Mouse (Mus musculus): Measurements from ENCODE around the gene Wipf1. TPM values are rescaled to one million over a fixed set of nuclear protein-coding genes. Genes with fewer than 3 reads are reported as not detected.

Wipf1 gene
- polyA plus RNA-seq, 1 experiment from 2014 or later, result 3.8 TPM

DNA sequence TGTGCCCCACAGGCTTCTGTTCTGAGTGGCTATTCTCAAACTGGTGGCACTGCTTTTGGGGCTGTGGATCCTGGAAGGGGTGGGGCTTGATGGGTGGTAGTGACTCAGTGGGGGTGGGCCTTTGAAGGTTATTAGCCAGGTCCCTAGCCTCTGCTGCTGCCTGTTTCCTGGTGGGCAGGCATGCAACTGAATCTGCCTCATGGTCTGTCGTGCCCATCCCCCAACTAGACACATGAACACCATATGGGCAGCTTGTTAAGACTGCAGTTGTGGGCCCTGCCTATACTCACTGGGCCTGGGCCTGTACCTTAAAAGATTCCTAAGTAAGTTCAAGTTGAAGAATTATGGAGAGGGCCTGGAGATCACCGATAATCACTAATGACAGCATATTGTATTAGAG is 16.0 kb upstream of the Wipf1 start:
- no peak overlapping the region for H3K4me3 ChIP-seq (replicated peaks)
- peaks cover 6% of the 10 kb centered on the region for H3K4me1 ChIP-seq (replicated peaks)
- no peak overlapping the region for H3K27ac ChIP-seq (replicated peaks)
- ATAC-seq (ENCODE audit: insufficient read depth), result no peak
- H3K27me3 ChIP-seq, result peaks cover 16% of the 10 kb centered on the region
- 57% methylated on average over 2 of the region's 2 CpGs for WGBS (ENCODE audit: insufficient replicate concordance)
- H3K36me3 ChIP-seq (replicated peaks), result no peaks in the 10 kb centered on the region
- H3K9ac ChIP-seq, result no peak overlapping the region
- no peaks in the 10 kb centered on the region for H3K9me3 ChIP-seq (replicated peaks)
- no peak overlapping the region for H3K4me2 ChIP-seq

DNA sequence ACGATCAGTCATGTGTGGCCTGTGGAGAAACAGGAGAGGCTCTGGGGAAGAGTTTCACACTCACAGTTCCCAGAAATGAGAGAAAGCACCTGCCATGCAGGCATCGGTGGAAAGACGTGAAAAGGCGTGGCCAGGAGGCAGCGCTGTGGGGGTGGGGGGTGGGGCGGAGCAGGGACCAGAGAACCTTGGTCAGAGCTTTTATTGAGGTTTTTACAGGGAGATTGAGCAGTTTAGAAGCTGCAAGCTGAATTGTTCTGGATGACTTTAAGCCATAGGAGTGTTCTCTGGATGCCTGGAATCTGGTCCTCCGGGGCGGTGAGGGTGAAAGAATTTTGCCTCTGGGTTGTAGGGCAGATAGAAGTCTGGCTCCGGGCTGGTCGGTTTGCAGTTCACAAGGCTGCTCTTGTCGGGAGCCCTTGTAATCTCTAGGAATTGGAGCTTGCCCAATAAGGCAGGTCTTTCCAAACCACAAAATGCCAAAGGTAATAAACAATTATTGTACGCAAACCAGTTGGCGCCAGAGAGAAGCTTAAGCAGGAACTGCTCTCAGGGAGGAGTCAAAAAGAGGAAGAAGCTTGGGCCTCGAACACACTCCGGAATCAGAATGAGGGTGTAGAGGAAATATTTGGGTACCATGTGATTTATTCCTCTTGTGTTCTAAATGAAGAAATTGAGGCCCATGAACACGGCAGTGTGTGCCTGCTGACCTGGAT is 11.1 kb upstream of the Wipf1 start:
- peak overlapping the region; percentile 56 for H3K4me2 ChIP-seq
- no peak overlapping the region for H3K9ac ChIP-seq
- WGBS (ENCODE audit: insufficient replicate concordance), result 9% methylated on average over 16 of the region's 16 CpGs
- H3K27me3 ChIP-seq, result peaks cover 35% of the 10 kb centered on the region
- no peaks in the 10 kb centered on the region for H3K9me3 ChIP-seq (replicated peaks)
- no peak for ATAC-seq (ENCODE audit: insufficient read depth)
- no peaks in the 10 kb centered on the region for H3K36me3 ChIP-seq (replicated peaks)
- no peak overlapping the region for H3K27ac ChIP-seq (replicated peaks)
- H3K4me3 ChIP-seq (replicated peaks), result peak overlapping the region; percentile 25
- peaks cover 11% of the 10 kb centered on the region for H3K4me1 ChIP-seq (replicated peaks)

- H3K36me3 ChIP-seq (replicated peaks), result no peaks in the 10 kb centered on the region
- WGBS (ENCODE audit: insufficient replicate concordance), result 7% methylated on average over 1 of the region's 1 CpGs
- no peak overlapping the region for H3K4me2 ChIP-seq
- no peak for ATAC-seq (ENCODE audit: insufficient read depth)
- peaks cover 35% of the 10 kb centered on the region for H3K27me3 ChIP-seq
- H3K9me3 ChIP-seq (replicated peaks), result no peaks in the 10 kb centered on the region
- H3K9ac ChIP-seq, result no peak overlapping the region
- H3K4me1 ChIP-seq (replicated peaks), result peaks cover 11% of the 10 kb centered on the region
- no peak overlapping the region for H3K27ac ChIP-seq (replicated peaks)
- H3K4me3 ChIP-seq (replicated peaks), result no peak overlapping the region
Observed at GRCm38 (mm10) chr2:73539697-73540096, 10.2 kb upstream of the Wipf1 start.

GRCm38 (mm10) chr2:73539141-73539540 is 9.6 kb upstream of the Wipf1 start:
- WGBS (ENCODE audit: insufficient replicate concordance), result 64% methylated on average over 3 of the region's 3 CpGs

GRCm38 (mm10) chr2:73538590-73538989 is 9.1 kb upstream of the Wipf1 start:
- Histone ChIP-seq H3K9me3 (replicated peaks) (no peaks in the 10 kb centered on the region), H3K4me1 (replicated peaks) (peaks cover 11% of the 10 kb centered on the region), H3K9ac (no peak overlapping the region), H3K36me3 (replicated peaks) (no peaks in the 10 kb centered on the region), H3K27ac (replicated peaks) (no peak overlapping the region), H3K4me2 (no peak overlapping the region), H3K4me3 (replicated peaks) (no peak overlapping the region), H3K27me3 (peaks cover 30% of the 10 kb centered on the region)
- no peak for ATAC-seq (ENCODE audit: insufficient read depth)
- WGBS (ENCODE audit: insufficient replicate concordance), result 68% methylated on average over 13 of the region's 13 CpGs

More at GRCm38 (mm10) chr2:73539141-73539540, 9.6 kb upstream of the Wipf1 start:
- H3K9me3 ChIP-seq (replicated peaks), result no peaks in the 10 kb centered on the region
- H3K4me3 ChIP-seq (replicated peaks), result no peak overlapping the region
- no peak overlapping the region for H3K9ac ChIP-seq
- H3K4me1 ChIP-seq (replicated peaks), result peaks cover 11% of the 10 kb centered on the region
- H3K4me2 ChIP-seq, result no peak overlapping the region
- ATAC-seq (ENCODE audit: insufficient read depth), result no peak
- H3K27ac ChIP-seq (replicated peaks), result no peak overlapping the region
- H3K36me3 ChIP-seq (replicated peaks), result no peaks in the 10 kb centered on the region
- peaks cover 33% of the 10 kb centered on the region for H3K27me3 ChIP-seq

GRCm38 (mm10) chr2:73536091-73536783 is 6.7 kb upstream of the Wipf1 start:
- H3K4me3 ChIP-seq (replicated peaks), result no peak overlapping the region
- no peaks in the 10 kb centered on the region for H3K9me3 ChIP-seq (replicated peaks)
- WGBS (ENCODE audit: insufficient replicate concordance), result 59% methylated on average over 15 of the region's 15 CpGs
- no peak overlapping the region for H3K9ac ChIP-seq
- peaks cover 21% of the 10 kb centered on the region for H3K27me3 ChIP-seq
- H3K27ac ChIP-seq (replicated peaks), result no peak overlapping the region
- H3K4me1 ChIP-seq (replicated peaks), result peaks cover 21% of the 10 kb centered on the region
- no peak for ATAC-seq (ENCODE audit: insufficient read depth)
- H3K4me2 ChIP-seq, result no peak overlapping the region
- no peaks in the 10 kb centered on the region for H3K36me3 ChIP-seq (replicated peaks)

- 73% methylated on average over 10 of the region's 10 CpGs for WGBS (ENCODE audit: insufficient replicate concordance)
- H3K4me3 ChIP-seq (replicated peaks), result no peak overlapping the region
- H3K4me1 ChIP-seq (replicated peaks), result peaks cover 24% of the 10 kb centered on the region
- H3K9ac ChIP-seq, result no peak overlapping the region
- no peak for ATAC-seq (ENCODE audit: insufficient read depth)
- no peak overlapping the region for H3K4me2 ChIP-seq
- peaks cover 19% of the 10 kb centered on the region; the same call in 1 of the 2 replicates for H3K27me3 ChIP-seq
- no peaks in the 10 kb centered on the region for H3K9me3 ChIP-seq (replicated peaks)
- H3K27ac ChIP-seq (replicated peaks), result no peak overlapping the region
- no peaks in the 10 kb centered on the region for H3K36me3 ChIP-seq (replicated peaks)
Observed at GRCm38 (mm10) chr2:73534720-73535119, 5.2 kb upstream of the Wipf1 start.

DNA sequence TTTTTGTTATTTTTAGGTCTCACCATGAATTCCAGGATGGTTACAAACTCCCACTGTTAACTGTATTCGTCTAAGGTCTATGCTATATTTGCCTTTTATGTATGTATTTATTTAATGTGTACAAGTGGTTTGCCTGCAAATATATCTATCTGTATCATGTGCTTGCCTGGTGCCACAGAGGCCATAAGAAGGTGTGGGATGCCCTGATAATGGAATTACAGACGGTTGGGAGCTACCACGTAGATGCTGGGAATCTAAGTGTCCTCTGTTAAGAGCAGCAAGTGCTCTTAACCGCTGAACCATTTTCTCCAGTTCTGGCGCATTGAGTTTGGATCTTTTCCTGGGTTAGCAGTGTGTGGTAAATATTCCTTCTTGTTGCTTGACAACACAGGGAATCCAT is 953 bp upstream of the Wipf1 start:
- WGBS (ENCODE audit: insufficient replicate concordance), result 27% methylated on average over 5 of the region's 5 CpGs
- peaks cover 30% of the 10 kb centered on the region for H3K27me3 ChIP-seq
- no peaks in the 10 kb centered on the region for H3K9me3 ChIP-seq (replicated peaks)
- H3K27ac ChIP-seq (replicated peaks), result peak overlapping the region; percentile 51
- no peaks in the 10 kb centered on the region for H3K36me3 ChIP-seq (replicated peaks)
- no peak overlapping the region for H3K4me3 ChIP-seq (replicated peaks)
- peak; percentile 56; the same call in 1 of the 2 replicates for ATAC-seq (ENCODE audit: insufficient read depth)
- peak overlapping the region; percentile 90 for H3K4me2 ChIP-seq
- no peak overlapping the region for H3K9ac ChIP-seq
- H3K4me1 ChIP-seq (replicated peaks), result peaks cover 44% of the 10 kb centered on the region

- peak; percentile 78 for ATAC-seq (ENCODE audit: insufficient read depth)
- Histone ChIP-seq H3K9me3 (replicated peaks) (no peaks in the 10 kb centered on the region), H3K9ac (peak overlapping the region; percentile 69), H3K4me2 (peak overlapping the region; percentile 90), H3K27me3 (peaks cover 30% of the 10 kb centered on the region), H3K4me1 (replicated peaks) (peaks cover 44% of the 10 kb centered on the region), H3K27ac (replicated peaks) (peak overlapping the region; percentile 53), H3K4me3 (replicated peaks) (peak overlapping the region; percentile 68), H3K36me3 (replicated peaks) (no peaks in the 10 kb centered on the region)
- 4% methylated on average over 59 of the region's 59 CpGs for WGBS (ENCODE audit: insufficient replicate concordance)
Observed at GRCm38 (mm10) chr2:73528516-73529355, 798 bp downstream of the Wipf1 start.

DNA sequence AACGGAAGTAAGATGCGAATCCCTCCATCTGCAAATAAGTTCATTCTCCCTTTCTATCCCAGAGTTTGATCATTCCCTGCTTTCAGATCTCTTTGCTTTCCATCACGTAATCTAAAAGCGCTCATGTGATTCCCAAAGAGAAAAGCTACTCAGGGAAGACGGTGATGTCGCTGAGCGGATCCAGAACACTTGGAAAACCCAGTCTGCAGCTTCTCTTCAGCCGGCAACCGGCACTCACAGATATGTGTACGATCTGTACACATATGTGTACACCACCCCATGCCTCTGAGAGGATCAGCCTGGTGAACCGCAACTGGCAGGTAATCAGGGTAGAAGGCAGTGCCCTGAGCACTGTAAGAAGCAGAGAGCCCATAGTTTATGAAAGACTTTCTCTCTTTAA is 1.6 kb downstream of the Wipf1 start:
- Histone ChIP-seq H3K9me3 (replicated peaks) (no peaks in the 10 kb centered on the region), H3K36me3 (replicated peaks) (no peaks in the 10 kb centered on the region), H3K4me2 (no peak overlapping the region), H3K4me3 (replicated peaks) (no peak overlapping the region), H3K27ac (replicated peaks) (no peak overlapping the region), H3K4me1 (replicated peaks) (peaks cover 48% of the 10 kb centered on the region), H3K9ac (no peak overlapping the region), H3K27me3 (peaks cover 30% of the 10 kb centered on the region)
- ATAC-seq (ENCODE audit: insufficient read depth), result no peak
- 75% methylated on average over 11 of the region's 11 CpGs for WGBS (ENCODE audit: insufficient replicate concordance)

DNA sequence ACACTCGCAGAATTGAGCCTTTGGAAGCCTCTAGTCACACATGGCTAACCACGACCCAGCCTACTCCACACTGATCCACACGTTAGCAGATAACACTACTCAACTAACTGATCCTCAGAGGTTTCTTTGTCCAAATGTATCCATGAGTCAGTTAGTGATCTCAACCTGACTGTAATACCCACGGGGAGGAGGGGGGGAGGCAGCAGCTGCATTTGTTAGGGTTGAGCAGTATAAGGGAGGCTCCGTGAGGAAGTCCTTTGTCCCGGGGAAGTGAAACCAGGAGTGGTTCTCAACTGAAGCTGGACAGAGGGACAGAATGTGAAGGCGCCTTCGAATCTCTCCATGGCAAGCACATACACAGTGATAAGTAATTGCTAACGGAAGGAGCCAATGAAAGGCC is 2.8 kb downstream of the Wipf1 start:
- H3K9ac ChIP-seq, result no peak overlapping the region
- H3K4me1 ChIP-seq (replicated peaks), result peaks cover 53% of the 10 kb centered on the region
- H3K27ac ChIP-seq (replicated peaks), result no peak overlapping the region
- 41% methylated on average over 9 of the region's 9 CpGs for WGBS (ENCODE audit: insufficient replicate concordance)
- no peak overlapping the region for H3K4me2 ChIP-seq
- H3K9me3 ChIP-seq (replicated peaks), result no peaks in the 10 kb centered on the region
- peaks cover 30% of the 10 kb centered on the region for H3K27me3 ChIP-seq
- no peak for ATAC-seq (ENCODE audit: insufficient read depth)
- no peaks in the 10 kb centered on the region for H3K36me3 ChIP-seq (replicated peaks)
- H3K4me3 ChIP-seq (replicated peaks), result no peak overlapping the region

Data from liver, embryonic 15.5 days (tissue).